Mouse (Mus musculus) liver, embryonic 16.5 days (tissue): ENCODE results near the gene Mllt1. TPM values are rescaled to one million over a fixed set of nuclear protein-coding genes. Genes with fewer than 3 reads are reported as not detected.

ENCODE experiments used
- ATAC-seq: fragments of 200-750 bp; cut with Nextera tagmentation; 2 replicates; pipeline ENCODE4 v1.8.0; 2017; ENCODE audit warnings: low read depth, mild to moderate bottlenecking, moderate number of reproducible peaks, moderate library complexity
- H3K27ac ChIP-seq: fragments of 300-500 bp; sonication (generic); 2 replicates; pipeline ENCODE4 v1.5.1; 2014; ENCODE audit warnings: mild to moderate bottlenecking, low read length
- H3K27me3 ChIP-seq: fragments of 300-500 bp; sonication (generic); 2 replicates; pipeline ENCODE4 v1.6.1; 2014; ENCODE audit warnings: low read depth, low read length, mixed read lengths; ENCODE audit not compliant: control insufficient read depth, insufficient read depth
- H3K36me3 ChIP-seq: fragments of 300-500 bp; sonication (generic); 2 replicates; pipeline ENCODE4 v1.6.1; 2014; ENCODE audit warnings: mild to moderate bottlenecking; ENCODE audit not compliant: control insufficient read depth, insufficient read depth
- H3K4me1 ChIP-seq: fragments of 300-500 bp; sonication (generic); 2 replicates; pipeline ENCODE4 v1.6.1; 2014; ENCODE audit warnings: low read depth, low read length, mixed read lengths; ENCODE audit not compliant: control insufficient read depth
- H3K4me2 ChIP-seq: fragments of 300-500 bp; sonication (generic); 2 replicates; pipeline ENCODE4 v1.6.1; 2014; ENCODE audit warnings: low read depth, low read length, mixed read lengths
- H3K4me3 ChIP-seq: fragments of 300-500 bp; sonication (generic); 2 replicates; pipeline ENCODE4 v1.5.1; 2014; ENCODE audit warnings: low read depth, mild to moderate bottlenecking, low read length
- H3K9ac ChIP-seq: fragments of 300-500 bp; sonication (generic); 2 replicates; pipeline ENCODE4 v1.6.1; 2014; ENCODE audit warnings: low read depth, low read length
- H3K9me3 ChIP-seq: fragments of 300-500 bp; sonication (generic); replicated peaks from 2 replicates; pipeline ENCODE4 v1.6.1; 2016; ENCODE audit warnings: low read length; ENCODE audit not compliant: control insufficient read depth
- WGBS: fragments of 180-500 bp; shearing (Covaris S2); extraction: QIAGEN DNeasy Blood & Tissue Kit; methylation state at CpG from one replicate; pipeline ENCODE4 v1.1.7; 2014; ENCODE audit not compliant: insufficient replicate concordance; 5-methylcytosine and 5-hydroxymethylcytosine counted together
- polyA plus RNA-seq: library from polyadenylated mRNA; unstranded; fragments of >200 nt; fragmentation: Nextera tagmentation; extraction: Ambion mirVana; gene quantifications from 2 replicates; pipeline ENCODE4 v1.2.1, GENCODE M21; 2015

Mllt1 gene
- polyA plus RNA-seq, 1 experiment from 2014 or later = 7.6 TPM

DNA sequence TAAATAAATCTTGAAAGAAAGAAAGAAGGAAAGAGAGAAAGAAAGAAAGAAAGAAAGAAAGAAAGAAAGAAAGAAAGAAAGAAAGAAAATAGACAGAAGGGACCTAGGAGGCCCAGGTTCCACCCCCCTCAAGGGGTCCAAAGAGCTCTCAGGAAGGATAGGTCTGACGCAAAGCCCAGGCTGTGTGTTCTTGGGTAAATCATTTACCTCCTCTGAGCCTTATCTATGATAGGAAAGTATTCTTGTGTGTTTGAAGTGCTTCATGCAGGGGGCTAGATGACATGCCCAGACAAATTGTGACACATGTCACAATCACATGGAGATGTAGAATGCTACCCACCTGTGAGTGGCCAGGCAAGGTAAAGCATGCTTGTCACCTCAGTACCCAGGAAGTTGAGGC, 17.4 kb upstream of the Mllt1 start:
- Histone ChIP-seq H3K9me3 (no peaks in the 10 kb centered on the region), H3K4me1 (peaks cover 2% of the 10 kb centered on the region), H3K9ac (no peak overlapping the region), H3K27ac (no peak overlapping the region), H3K36me3 (no peaks in the 10 kb centered on the region), H3K27me3 (no peaks in the 10 kb centered on the region), H3K4me2 (no peak overlapping the region), H3K4me3 (no peak overlapping the region)
- WGBS = 57% methylated on average over 1 of the region's 1 CpGs
- 0 out of 2 replicates have a peak, but pooled peaks have one; percentile 19 for ATAC-seq

DNA sequence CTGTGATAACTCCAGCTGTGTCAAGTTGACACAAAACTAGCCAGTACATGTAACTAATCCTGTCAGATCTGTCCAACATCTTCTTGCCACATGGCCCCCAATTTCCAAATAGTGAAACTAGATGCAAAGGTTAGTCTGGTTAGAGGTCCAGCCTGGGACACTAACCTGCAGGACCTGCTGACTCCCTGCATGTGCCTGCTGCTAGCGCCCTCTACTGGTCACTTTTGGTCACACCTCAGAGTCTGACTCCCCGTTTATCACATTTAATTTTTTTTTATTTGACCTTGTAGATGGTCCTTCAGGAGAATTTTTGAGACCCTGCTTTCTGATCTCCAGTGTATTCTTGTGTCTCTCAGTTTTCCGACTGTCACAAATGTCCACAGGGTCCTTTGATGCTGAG, 15.7 kb upstream of the Mllt1 start:
- no peak overlapping the region for H3K27ac ChIP-seq
- no peaks in the 10 kb centered on the region for H3K36me3 ChIP-seq
- H3K27me3 ChIP-seq = 0 out of 2 replicates have a peak, but pooled peaks cover 2% of the 10 kb centered on the region
- no peak for ATAC-seq
- H3K9ac ChIP-seq = no peak overlapping the region
- 5% methylated on average over 3 of the region's 3 CpGs for WGBS
- H3K4me3 ChIP-seq = no peak overlapping the region
- H3K9me3 ChIP-seq = no peaks in the 10 kb centered on the region
- H3K4me1 ChIP-seq = no peaks in the 10 kb centered on the region
- H3K4me2 ChIP-seq = no peak overlapping the region

DNA sequence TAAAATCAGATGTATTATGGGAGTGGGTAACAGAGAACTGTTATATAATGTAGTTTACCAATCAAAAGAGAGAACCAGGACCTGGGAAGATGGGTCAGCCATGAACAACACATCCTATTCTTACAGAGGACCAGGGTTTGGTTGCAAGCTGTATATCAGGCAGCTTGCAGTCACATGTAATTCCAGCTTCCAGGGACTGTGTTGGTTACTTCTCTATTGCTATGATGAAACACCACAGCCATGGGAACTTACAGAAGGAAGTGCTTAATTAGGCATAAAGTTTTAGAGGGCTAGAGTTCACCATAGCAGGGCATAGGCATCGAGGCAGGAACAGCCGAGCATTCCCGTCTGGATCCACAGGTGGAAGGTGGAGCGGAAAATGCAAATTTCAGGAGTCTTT, 3.5 kb upstream of the Mllt1 start:
- ATAC-seq = no peak
- Histone ChIP-seq H3K4me1 (peaks cover 15% of the 10 kb centered on the region), H3K9me3 (no peaks in the 10 kb centered on the region), H3K27ac (no peak overlapping the region), H3K27me3 (no peaks in the 10 kb centered on the region), H3K36me3 (no peaks in the 10 kb centered on the region), H3K4me2 (no peak overlapping the region), H3K9ac (no peak overlapping the region), H3K4me3 (no peak overlapping the region)
- WGBS = 73% methylated on average over 4 of the region's 4 CpGs

DNA sequence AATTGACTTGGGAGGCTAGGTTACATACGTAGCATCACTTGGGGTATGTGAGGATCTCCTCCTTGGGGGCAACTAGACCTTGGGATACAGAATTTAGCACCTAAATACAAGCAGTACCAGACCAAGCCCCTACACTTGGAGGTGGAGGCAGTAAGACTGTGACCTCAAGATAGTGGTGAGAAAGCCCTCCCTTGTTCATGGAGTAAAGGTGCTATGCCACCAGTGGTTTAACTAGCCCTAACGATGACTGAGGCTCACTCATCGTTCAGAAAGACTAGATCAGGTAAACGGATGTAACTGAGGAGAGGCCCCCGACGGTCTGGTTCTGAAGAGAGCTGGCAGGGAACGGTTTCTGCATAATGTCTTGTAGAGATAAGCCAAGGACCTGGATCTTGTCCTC, 1.5 kb upstream of the Mllt1 start:
- Histone ChIP-seq H3K9me3 (no peaks in the 10 kb centered on the region), H3K27ac (no peak overlapping the region), H3K36me3 (no peaks in the 10 kb centered on the region), H3K27me3 (no peaks in the 10 kb centered on the region), H3K4me1 (peaks cover 20% of the 10 kb centered on the region), H3K9ac (no peak overlapping the region), H3K4me2 (no peak overlapping the region), H3K4me3 (no peak overlapping the region)
- ATAC-seq = no peak
- 66% methylated on average over 7 of the region's 7 CpGs for WGBS

DNA sequence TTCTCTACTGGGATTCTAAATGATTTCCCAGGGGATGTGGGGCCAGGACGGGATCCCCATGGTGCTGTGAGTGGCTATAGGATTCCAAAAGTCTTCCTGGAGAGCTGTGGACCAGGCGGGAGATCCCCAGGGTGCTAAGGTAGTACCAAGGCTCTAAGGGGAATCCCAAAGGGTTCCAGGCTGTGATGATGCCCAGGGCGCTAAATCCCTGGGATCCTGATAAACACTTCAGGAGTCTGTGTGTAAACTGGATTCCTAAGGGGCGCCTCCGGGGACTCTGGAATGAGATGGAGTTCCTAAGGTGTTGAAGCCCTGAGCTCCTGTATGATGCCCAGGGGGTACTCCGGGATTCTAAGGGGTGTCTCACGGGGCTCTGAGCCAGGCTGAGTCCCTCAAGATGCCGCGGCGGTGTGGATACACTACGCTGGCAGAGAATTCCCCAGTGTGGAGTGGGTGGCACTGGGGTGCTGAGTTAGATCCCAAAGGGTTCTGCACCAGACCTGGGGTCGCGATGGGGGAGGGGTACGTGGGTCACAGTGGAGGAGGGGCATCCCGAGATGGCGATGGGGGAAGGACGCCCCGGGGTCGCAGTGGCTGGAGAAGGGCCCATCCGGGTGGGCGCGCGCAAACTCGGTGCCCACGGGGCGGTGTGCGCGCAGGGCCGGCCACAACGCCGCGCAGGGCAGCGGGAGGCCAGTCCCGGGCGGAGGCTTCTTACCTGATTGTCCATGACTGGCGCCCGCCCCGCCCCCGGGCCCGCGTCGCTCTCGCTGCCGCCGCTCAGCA, 477 bp downstream of the Mllt1 start:
- WGBS = 3% methylated on average over 45 of the region's 45 CpGs
- peak; percentile 52 for ATAC-seq
- Histone ChIP-seq H3K36me3 (no peaks in the 10 kb centered on the region), H3K27me3 (no peaks in the 10 kb centered on the region), H3K4me2 (peak overlapping the region; percentile 94), H3K27ac (peak overlapping the region; percentile 66), H3K4me1 (peaks cover 27% of the 10 kb centered on the region), H3K9ac (peak overlapping the region; percentile 81), H3K4me3 (peak overlapping the region; percentile 83), H3K9me3 (no peaks in the 10 kb centered on the region)

DNA sequence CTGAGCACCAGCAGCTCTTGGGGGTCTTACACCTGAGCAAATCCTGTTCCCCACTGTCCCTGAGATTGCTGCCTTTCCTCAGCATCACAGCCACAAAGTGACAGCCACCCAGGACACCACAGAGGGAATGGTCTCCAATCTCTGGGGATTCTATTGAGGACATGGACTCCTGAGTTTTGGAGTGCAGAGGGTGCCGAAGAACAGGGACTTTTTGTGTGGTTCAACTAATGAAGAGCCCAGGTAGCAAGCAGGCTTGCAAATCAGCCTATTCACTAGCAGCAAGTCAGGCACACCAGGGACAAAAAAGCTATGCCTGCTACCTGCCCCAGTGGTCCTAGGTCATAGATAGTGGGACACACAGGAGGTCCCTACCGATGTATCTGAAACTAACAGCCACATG, 1.8 kb downstream of the Mllt1 start:
- no peak overlapping the region for H3K4me2 ChIP-seq
- H3K4me1 ChIP-seq = peaks cover 31% of the 10 kb centered on the region
- 84% methylated on average over 2 of the region's 2 CpGs for WGBS

DNA sequence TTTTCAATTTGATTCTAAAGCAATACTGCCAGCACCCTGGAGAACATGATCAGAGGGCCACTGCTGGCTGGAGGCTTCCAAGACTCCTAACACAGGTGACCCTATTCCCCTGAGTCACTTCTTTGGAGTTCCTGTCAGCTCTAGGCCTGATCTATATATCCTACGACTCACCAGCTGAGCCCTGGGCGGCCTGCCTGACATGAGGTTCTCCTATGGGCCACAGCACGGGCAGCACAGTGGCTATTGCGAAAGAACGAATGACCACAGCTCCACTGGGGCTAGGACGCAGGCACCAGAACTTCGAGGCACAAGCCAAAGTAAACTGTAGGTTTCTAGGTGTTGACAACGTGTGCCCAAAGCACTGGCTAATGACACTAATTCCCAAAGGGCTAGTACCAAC, 5.2 kb downstream of the Mllt1 start:
- Histone ChIP-seq H3K27me3 (no peaks in the 10 kb centered on the region), H3K9me3 (no peaks in the 10 kb centered on the region), H3K4me3 (no peak overlapping the region), H3K9ac (no peak overlapping the region), H3K27ac (no peak overlapping the region), H3K4me1 (peaks cover 24% of the 10 kb centered on the region), H3K36me3 (no peaks in the 10 kb centered on the region), H3K4me2 (no peak overlapping the region)
- 39% methylated on average over 8 of the region's 8 CpGs for WGBS
- ATAC-seq = peak; percentile 82

More for the DNA sequence above, 1.8 kb downstream of the Mllt1 start:
- no peak overlapping the region for H3K9ac ChIP-seq
- H3K27me3 ChIP-seq = no peaks in the 10 kb centered on the region
- no peak for ATAC-seq
- no peak overlapping the region for H3K4me3 ChIP-seq
- no peaks in the 10 kb centered on the region for H3K36me3 ChIP-seq
- no peaks in the 10 kb centered on the region for H3K9me3 ChIP-seq
- H3K27ac ChIP-seq = no peak overlapping the region

DNA sequence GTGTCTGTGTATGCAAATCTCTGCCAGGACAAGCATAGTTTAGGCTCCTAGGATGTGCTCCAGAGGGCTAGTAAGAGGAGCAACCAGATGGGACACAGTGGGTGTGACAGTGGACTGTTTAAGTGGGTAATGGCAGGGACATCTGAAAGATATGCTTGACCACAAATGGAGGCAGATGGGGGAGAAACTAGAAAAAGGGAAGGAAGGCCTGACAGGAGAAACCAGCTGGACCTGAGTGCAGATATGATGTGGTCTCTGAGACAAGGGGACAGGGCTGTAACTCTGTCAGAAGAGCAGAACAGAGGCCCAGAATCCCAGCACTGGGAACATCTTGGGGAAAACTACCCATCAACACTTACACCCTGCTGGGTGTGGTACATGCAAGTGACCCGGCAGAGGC, 5.7 kb downstream of the Mllt1 start:
- H3K9me3 ChIP-seq = no peaks in the 10 kb centered on the region
- H3K4me1 ChIP-seq = peaks cover 21% of the 10 kb centered on the region
- WGBS = 57% methylated on average over 1 of the region's 1 CpGs
- H3K9ac ChIP-seq = no peak overlapping the region
- H3K36me3 ChIP-seq = no peaks in the 10 kb centered on the region
- H3K4me3 ChIP-seq = no peak overlapping the region
- no peak for ATAC-seq
- no peaks in the 10 kb centered on the region for H3K27me3 ChIP-seq
- H3K27ac ChIP-seq = no peak overlapping the region
- no peak overlapping the region for H3K4me2 ChIP-seq

DNA sequence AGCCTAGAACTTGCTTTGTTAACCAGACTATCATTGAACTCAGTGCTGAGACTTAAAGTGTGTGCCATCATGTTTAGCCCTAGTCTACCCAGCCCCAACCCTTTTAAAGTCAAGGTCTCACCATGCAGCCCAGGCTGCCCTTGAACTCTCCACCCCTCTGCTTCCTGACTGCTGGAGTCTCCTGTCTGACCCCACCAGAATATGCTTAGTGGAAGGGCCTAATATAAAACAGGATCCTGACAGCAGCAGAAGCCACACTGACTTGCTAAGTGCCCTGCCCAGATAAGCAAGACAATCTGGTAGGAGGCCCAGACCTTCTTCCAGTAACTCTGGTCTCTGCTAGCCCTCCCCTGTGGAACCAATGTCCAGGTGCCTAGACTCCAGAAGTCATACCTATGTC, 6.1 kb downstream of the Mllt1 start:
- Histone ChIP-seq H3K27me3 (no peaks in the 10 kb centered on the region), H3K36me3 (no peaks in the 10 kb centered on the region), H3K4me2 (no peak overlapping the region), H3K4me1 (peaks cover 16% of the 10 kb centered on the region), H3K9ac (no peak overlapping the region), H3K27ac (no peak overlapping the region), H3K9me3 (no peaks in the 10 kb centered on the region), H3K4me3 (no peak overlapping the region)
- no peak for ATAC-seq
